Mouse (Mus musculus): ENCODE data around the gene Ppdpf. TPM values are rescaled to one million over a fixed set of nuclear protein-coding genes. Genes with fewer than 3 reads are reported as not detected.
A peak's percentile ranks its signal among the peaks of the same experiment; 100 is the strongest.

Gene Ppdpf
- 387 and 397 TPM in 2 replicates for polyA plus RNA-seq (2016; fragmentation: Nextera tagmentation; extraction: Ambion mirVana)

DNA sequence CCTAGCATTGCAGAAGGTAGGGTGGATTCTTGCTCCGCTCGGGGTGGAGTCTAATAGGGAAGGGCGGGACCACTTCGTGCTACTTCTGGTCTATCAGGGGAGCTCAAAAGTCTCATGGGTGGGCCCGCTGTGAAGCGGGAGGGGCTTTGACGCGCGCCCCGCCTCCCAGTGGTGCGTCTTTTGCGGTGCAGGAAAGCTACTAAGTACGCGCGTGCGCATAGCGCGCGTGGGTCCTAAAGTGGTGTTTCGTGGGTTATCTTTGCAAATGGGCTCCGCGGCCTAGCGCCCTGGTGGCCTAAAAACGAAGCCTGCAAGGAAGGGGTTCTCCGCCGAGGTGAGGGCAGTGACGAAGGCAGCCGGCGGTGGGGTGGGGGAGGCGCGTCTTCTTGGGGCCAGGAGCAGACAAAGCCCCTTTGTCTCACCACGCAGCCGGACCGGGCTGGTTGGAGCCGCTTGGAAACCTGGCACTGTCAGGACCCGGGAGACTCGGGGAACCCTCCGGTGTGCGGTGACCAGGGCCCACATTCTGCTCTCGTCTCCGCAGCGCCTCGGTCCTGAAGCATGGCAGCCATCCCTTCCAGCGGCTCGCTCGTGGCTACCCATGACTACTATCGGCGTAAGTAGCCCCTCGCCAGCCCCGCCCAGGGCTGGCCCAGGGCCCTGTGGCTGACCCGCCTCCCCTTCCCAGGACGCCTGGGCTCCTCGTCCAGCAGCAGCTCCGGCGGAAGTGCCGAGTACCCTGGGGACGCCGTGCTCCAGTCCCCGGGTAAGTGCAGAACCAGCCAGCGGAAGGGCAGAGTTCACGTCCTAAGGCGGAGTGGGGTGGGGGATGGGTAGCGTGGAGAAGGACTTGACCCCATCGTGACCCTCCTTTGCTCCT, at the start of gene Ppdpf:
TSS of gene Ppdpf (plus strand) at position 127 of the 880 bp plus-strand sequence.
- peak within 1 kb of the TSS; percentile 78 for H3K4me3 ChIP-seq
- H3K27ac ChIP-seq = peak within 1 kb of the TSS; percentile 97
- H3K4me1 ChIP-seq = peaks cover 25% of the 10 kb centered on the region
- H3K9me3 ChIP-seq = no peaks in the 10 kb centered on the region
- under 1% methylated on average over 64 of the region's 64 CpGs for whole genome bisulfite sequencing
- peak; percentile 89 for DNase-seq (ENCODE audit: extremely low spot score, low spot score)
- no peaks in the 10 kb centered on the region for H3K27me3 ChIP-seq (ENCODE audit: poor library complexity, severe bottlenecking)
- peaks cover 18% of the 10 kb centered on the region for H3K36me3 ChIP-seq (replicated peaks)

DNA sequence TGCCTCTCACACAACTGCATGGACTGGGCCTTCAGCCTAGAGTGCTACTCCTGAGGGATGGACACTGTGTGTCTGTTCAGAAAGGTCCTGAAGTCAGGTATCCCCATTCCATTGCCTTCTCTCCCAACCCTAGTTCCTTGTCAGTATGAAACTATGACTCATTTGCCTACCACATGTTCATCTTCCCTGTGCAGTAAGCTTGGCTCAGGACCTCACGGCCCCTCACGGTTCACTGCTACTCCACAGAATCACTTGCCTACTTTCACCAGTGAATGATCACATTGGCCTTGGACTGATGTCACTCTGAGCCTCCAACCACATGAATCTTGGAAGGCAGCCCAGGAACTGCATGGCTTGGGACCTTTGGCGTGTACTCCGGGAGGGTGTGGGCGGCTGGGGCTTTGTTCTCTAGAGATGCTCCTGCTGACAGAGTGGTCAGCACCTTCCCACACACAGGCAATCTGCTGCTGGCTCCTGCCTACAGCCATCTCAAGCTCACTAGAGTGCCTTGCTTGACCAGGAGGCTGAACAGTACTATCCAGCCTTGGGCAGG, 47.3 kb upstream of the Ppdpf start:
- Histone ChIP-seq H3K4me1 (peaks cover 6% of the 10 kb centered on the region), H3K9me3 (no peaks in the 10 kb centered on the region; the same call in 1 of the 2 replicates), H3K4me3 (no peak overlapping the region), H3K27ac (no peak overlapping the region), H3K27me3 (ENCODE audit: poor library complexity, severe bottlenecking) (peaks cover 53% of the 10 kb centered on the region), H3K36me3 (replicated peaks) (no peaks in the 10 kb centered on the region)
- no peak for DNase-seq (ENCODE audit: extremely low spot score, low spot score)
- 95% methylated on average over 5 of the region's 5 CpGs for WGBS

DNA sequence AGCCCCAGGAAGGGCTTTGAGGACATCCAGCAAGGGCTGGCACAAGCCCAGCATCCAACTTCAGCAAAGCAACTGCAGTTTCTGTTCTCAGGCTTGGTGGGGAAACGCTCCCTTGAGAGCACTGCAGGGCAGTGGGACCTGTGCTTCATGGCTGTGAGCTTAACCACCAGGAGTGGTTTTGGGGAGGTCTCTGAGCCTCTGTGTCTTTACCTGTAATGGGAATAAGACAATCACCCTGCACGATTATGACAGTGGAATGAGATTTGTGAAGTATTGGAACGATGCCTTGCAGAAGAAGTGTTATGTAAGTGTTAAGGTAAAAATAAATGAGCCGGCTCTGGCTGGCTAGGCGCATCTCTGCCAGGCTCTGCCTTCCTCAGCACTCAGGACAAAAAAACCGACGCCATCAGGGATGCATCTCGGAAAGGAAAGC, 44.3 kb upstream of the Ppdpf start:
- H3K27me3 ChIP-seq (ENCODE audit: poor library complexity, severe bottlenecking) = peaks cover 55% of the 10 kb centered on the region
- H3K36me3 ChIP-seq (replicated peaks) = no peaks in the 10 kb centered on the region
- H3K4me1 ChIP-seq = peaks cover 6% of the 10 kb centered on the region
- no peaks in the 10 kb centered on the region for H3K9me3 ChIP-seq
- WGBS = 74% methylated on average over 8 of the region's 8 CpGs
- no peak overlapping the region for H3K4me3 ChIP-seq
- no peak overlapping the region for H3K27ac ChIP-seq
- DNase-seq (ENCODE audit: extremely low spot score, low spot score) = no peak

DNA sequence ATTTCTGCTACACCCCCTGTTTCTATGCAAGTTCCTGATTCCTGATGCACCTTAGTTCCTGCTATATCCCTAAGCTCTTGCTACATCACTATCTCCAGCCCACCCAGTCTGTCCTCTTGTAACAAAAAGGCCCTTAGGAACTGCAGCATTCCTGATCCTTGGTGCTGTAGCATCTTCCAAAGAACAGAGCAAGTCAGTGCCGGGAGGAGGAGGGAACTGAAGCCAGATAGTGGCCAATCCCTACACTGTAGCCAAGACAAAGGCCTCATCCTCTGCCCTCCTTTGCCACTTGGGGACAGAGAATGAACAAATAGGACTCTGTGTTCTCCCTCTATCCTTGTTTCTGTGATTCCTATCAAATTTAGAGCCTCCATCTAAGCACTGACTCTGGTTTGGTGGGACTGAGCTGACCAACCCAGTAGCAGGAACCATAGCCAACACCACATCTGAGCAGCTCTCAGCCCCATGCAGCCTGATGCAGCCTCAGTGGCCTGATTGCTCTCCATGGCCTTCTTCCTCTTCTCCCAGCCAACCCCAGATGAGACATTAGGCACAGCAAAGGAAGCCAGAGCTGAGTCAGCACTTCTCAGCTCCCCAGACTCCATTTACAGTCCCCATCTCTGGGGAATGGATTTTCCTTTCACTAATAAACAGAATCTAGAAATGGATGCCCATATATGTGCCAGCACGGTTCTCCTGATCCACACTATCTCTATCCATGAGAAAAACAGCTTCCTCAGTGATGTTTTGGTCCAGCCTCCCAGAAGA, 43.4 kb upstream of the Ppdpf start:
- H3K36me3 ChIP-seq (replicated peaks) = no peaks in the 10 kb centered on the region
- no peaks in the 10 kb centered on the region for H3K9me3 ChIP-seq
- DNase-seq (ENCODE audit: extremely low spot score, low spot score) = no peak
- no peak overlapping the region for H3K4me3 ChIP-seq
- H3K4me1 ChIP-seq = peaks cover 15% of the 10 kb centered on the region
- WGBS = 68% methylated on average over 2 of the region's 2 CpGs
- H3K27me3 ChIP-seq (ENCODE audit: poor library complexity, severe bottlenecking) = peaks cover 56% of the 10 kb centered on the region
- H3K27ac ChIP-seq = no peak overlapping the region

DNA sequence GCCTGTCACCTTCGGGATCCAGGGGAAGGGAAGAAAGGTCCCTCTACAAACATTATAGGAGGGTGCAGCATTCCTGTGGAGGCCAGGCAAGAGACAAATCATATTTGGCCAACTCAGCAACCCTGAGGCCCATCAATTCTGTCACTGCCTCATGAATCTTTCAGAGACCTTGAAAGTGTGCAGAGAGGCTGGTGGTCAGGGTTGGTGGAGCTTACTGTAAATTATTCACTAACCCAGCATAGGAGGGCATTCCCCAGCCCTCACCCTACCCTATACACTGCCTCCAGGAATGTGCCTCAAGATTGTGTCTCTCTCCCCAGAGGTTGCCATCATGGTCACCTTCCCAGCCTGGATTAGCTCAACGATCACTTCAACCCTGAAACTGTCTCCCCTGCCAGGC, 42.4 kb upstream of the Ppdpf start:
- WGBS = 89% methylated on average over 2 of the region's 2 CpGs
- no peaks in the 10 kb centered on the region for H3K9me3 ChIP-seq
- no peak for DNase-seq (ENCODE audit: extremely low spot score, low spot score)
- H3K27me3 ChIP-seq (ENCODE audit: poor library complexity, severe bottlenecking) = peaks cover 61% of the 10 kb centered on the region
- no peaks in the 10 kb centered on the region for H3K36me3 ChIP-seq (replicated peaks)
- peaks cover 15% of the 10 kb centered on the region for H3K4me1 ChIP-seq
- no peak overlapping the region for H3K27ac ChIP-seq
- no peak overlapping the region for H3K4me3 ChIP-seq

DNA sequence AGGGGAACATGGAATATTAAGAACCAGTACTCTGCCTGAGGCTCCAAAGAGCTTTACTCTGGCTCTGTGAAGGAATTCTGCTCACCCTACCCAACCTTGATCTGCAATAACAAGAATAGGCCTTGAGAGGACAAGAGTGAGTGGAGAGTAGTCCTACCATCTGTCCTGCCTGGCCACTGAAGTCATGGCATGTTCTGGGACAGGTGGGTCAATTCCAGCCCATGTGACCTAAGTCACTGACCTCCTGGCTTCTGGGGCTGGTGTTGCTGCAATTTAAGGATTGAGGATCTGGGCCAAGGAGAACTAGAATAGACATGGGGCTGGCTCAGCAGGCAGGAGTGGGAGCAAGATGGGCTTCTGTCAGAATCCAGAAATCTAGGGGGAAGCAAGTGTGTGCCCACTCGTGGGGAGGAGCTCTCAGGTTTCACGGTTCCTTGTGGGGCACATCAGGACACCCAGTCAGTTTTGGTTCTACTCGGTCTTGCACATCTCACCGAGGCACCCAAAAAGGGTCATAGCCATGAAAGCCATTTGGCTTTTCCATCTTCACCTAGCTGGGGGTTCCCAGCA, 40.0 kb upstream of the Ppdpf start:
- Histone ChIP-seq H3K4me1 (peaks cover 15% of the 10 kb centered on the region), H3K4me3 (peak overlapping the region; percentile 63), H3K27ac (peak overlapping the region; percentile 74; the same call in 1 of the 2 replicates), H3K36me3 (replicated peaks) (no peaks in the 10 kb centered on the region), H3K27me3 (ENCODE audit: poor library complexity, severe bottlenecking) (peaks cover 84% of the 10 kb centered on the region), H3K9me3 (no peaks in the 10 kb centered on the region)
- 54% methylated on average over 4 of the region's 4 CpGs for WGBS
- DNase-seq (ENCODE audit: extremely low spot score, low spot score) = no peak

DNA sequence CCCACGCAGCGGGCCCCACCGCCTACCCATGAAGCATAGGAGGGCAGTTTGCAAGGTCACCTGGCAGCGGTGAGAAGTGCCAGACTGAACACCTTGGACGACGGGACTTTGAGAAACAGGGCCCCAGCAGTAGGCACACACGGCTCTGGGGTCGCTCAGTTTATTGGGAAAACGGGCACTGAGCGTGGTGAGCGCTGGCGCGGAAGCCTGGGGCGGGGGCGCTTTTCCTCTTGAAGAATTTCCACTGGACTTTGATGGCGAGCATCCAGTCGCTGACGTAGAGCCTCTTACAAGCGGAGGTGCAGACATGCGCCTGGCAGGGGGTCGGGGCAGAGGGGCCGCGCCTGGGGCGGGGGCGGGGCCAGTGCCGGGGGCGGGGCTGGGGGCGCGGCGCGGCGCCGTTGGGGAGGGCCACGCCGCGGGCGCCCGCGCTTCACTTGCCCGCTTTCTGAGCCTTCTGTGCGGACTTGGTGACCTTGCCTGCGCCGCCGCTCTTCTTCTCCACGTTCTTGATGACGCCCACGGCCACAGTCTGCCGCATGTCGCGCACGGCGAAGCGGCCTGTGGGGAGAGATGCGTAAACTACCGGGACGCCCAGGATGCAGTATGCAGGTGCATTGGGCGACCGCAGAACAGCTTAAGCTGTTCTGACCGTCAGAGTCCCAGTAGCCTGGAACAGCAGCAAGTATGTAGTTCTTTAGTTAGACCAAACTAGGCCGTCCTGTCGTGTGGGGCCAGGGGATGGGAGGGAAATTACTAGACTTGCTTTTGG, 39.3 kb upstream of the Ppdpf start:
- WGBS = under 1% methylated on average over 45 of the region's 61 CpGs
- H3K27ac ChIP-seq = peak overlapping the region; percentile 74
- peak overlapping the region; percentile 63 for H3K4me3 ChIP-seq
- H3K27me3 ChIP-seq (ENCODE audit: poor library complexity, severe bottlenecking) = peaks cover 84% of the 10 kb centered on the region
- H3K4me1 ChIP-seq = peaks cover 15% of the 10 kb centered on the region
- peak; percentile 44 for DNase-seq (ENCODE audit: extremely low spot score, low spot score)
- no peaks in the 10 kb centered on the region for H3K36me3 ChIP-seq (replicated peaks)
- no peaks in the 10 kb centered on the region for H3K9me3 ChIP-seq

DNA sequence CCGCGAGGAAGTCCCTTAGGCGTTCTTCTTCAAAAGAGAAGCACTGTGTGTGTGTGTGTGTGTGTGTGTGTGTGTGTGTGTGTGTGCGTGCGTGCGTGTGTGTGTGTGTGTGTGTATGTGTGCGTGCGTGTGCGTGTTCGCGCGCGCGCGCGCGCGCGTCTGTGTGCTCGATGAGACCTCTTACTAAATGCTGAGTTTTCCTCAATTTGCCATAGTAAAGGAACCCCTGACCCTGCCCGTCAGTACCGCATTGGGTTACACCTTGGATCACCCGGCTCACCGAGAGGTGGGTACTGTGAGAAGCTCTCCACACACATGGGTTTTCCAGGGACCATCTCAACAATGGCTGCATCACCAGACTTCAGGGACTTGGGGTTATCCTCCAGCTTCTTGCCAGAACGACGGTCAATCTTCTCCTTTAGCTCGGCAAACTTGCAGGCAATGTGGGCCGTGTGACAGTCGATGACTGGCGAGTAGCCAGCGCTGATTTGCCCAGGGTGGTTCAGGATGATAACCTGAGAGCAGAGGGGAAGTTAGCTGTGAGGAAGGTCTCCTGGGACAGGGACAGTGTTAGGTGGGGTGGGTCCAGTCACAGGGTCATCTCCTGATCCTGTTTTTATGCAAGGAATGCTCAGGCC, 38.6 kb upstream of the Ppdpf start:
- Histone ChIP-seq H3K27me3 (ENCODE audit: poor library complexity, severe bottlenecking) (peaks cover 81% of the 10 kb centered on the region), H3K4me1 (peaks cover 15% of the 10 kb centered on the region), H3K9me3 (no peaks in the 10 kb centered on the region), H3K4me3 (peak overlapping the region; percentile 63), H3K27ac (peak overlapping the region; percentile 74; the same call in 1 of the 2 replicates), H3K36me3 (replicated peaks) (no peaks in the 10 kb centered on the region)
- 21% methylated on average over 31 of the region's 31 CpGs for WGBS
- no peak for DNase-seq (ENCODE audit: extremely low spot score, low spot score)

DNA sequence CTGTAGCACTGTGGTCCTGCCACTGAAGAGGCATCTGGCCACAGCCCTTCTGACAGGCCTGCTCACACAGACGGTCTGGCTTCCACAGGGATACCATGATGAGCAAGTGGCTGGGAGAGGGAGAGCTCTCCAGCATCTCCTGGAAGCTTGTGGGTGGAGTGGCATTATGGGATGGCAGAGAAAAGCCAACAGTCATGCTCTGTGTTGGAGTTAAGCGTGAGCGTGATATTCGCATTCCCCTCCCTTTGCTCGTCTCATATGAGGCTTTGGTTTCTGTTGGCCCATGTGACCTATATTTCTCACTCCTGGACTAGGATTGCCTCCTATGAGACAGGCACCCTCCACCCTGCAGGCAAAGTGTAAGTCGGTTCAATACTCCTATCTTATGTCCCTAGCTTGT, 36.8 kb upstream of the Ppdpf start:
- no peaks in the 10 kb centered on the region for H3K9me3 ChIP-seq
- WGBS = 72% methylated on average over 6 of the region's 6 CpGs
- no peak overlapping the region for H3K4me3 ChIP-seq
- peaks cover 15% of the 10 kb centered on the region for H3K4me1 ChIP-seq
- H3K36me3 ChIP-seq (replicated peaks) = no peaks in the 10 kb centered on the region
- peaks cover 85% of the 10 kb centered on the region for H3K27me3 ChIP-seq (ENCODE audit: poor library complexity, severe bottlenecking)
- no peak for DNase-seq (ENCODE audit: extremely low spot score, low spot score)
- no peak overlapping the region for H3K27ac ChIP-seq

DNA sequence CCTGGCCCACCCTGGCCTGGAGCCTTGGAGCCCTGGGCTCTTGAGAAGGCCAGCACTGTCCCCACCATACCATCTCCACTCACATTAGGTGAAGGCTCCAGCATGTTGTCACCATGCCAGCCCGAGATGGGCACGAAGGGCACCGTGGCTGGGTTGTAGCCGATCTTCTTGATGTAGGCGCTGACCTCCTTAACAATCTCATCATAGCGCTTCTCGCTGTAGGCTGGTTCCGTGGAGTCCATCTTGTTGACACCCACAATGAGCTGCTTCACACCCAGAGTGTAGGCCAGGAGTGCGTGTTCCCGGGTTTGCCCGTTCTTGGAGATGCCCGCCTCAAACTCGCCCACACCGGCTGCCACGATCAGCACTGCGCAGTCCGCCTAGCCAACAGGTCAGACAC, 34.3 kb upstream of the Ppdpf start:
- 94% methylated on average over 17 of the region's 17 CpGs for WGBS
- Histone ChIP-seq H3K36me3 (replicated peaks) (no peaks in the 10 kb centered on the region), H3K4me3 (no peak overlapping the region), H3K4me1 (peaks cover 23% of the 10 kb centered on the region), H3K27me3 (ENCODE audit: poor library complexity, severe bottlenecking) (peaks cover 86% of the 10 kb centered on the region), H3K9me3 (no peaks in the 10 kb centered on the region), H3K27ac (no peak overlapping the region)
- no peak for DNase-seq (ENCODE audit: extremely low spot score, low spot score)

DNA sequence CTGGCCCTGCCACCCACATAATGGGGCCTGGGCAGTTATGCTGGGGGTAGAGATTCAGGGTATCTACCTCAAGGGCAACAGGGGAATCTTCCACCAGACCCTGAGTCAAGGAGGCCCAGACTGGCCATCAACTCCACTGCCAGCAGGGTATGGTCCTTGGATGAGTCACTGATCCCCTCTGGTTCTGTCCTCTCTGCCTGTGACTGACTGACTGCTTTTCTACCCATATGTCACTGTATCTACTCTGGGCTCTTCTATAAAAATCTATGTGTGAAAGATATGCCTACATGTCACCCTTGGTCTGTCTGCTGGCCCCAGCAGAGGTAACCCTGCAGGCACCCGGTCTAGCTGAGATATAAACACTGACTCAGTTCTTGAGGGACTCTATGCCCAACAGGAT, 33.9 kb upstream of the Ppdpf start:
- Histone ChIP-seq H3K4me3 (no peak overlapping the region), H3K27ac (no peak overlapping the region), H3K9me3 (no peaks in the 10 kb centered on the region), H3K36me3 (replicated peaks) (no peaks in the 10 kb centered on the region), H3K4me1 (peaks cover 19% of the 10 kb centered on the region), H3K27me3 (ENCODE audit: poor library complexity, severe bottlenecking) (peaks cover 86% of the 10 kb centered on the region)
- no peak for DNase-seq (ENCODE audit: extremely low spot score, low spot score)
- WGBS = 94% methylated on average over 1 of the region's 1 CpGs

Data from forebrain, embryonic 10.5 days (tissue).